Mouse (Mus musculus): ENCODE results near the gene Pnpla2.

DNA sequence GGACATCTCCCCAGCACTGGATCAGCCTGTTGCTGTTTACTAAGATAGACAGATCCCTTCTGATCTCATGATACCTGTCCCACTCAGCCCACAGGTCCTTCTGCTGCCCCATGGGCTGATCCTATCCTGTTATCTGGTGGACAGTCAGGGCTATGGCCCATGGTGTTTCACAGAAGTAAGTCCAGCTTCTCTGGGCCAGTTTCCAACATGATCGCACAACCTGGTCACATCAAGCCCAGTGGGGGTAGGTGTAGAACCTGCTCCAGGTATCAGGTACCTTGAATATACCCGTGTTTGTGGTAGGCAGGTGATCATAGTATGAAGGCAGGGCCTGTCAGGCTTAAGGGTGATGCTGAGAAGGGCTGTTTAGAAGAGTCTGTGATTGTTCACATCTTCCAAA, 40.4 kb downstream of the Pnpla2 start:
- TF ChIP-seq CTCF (IDR thresholded peaks at IDR 0.05): no peak
- no peak for TF ChIP-seq POLR2A (IDR thresholded peaks at IDR 0.05; ENCODE audit: insufficient read depth, low read depth, low read length)
- no peak for TF ChIP-seq EP300 (IDR thresholded peaks at IDR 0.05; ENCODE audit: insufficient read depth, low read depth, low read length)

Data from heart, adult 2 months (tissue).